Mouse (Mus musculus) ES-Bruce4 (cell line): ENCODE measurements around the gene Ankrd13b. TPM values are rescaled to one million over a fixed set of nuclear protein-coding genes. Genes with fewer than 3 reads are reported as not detected.
A peak's percentile ranks its signal among the peaks of the same experiment; 100 is the strongest.

Source experiments
- H3K27ac ChIP-seq: 2 replicates; pipeline ENCODE4 v1.5.1; 2012; ENCODE audit warnings: low read length, inconsistent platforms; ENCODE audit not compliant: insufficient read depth
- H3K27me3 ChIP-seq: 2 replicates; pipeline ENCODE4 v1.6.1; 2012; ENCODE audit warnings: mild to moderate bottlenecking, low read length, inconsistent platforms; ENCODE audit not compliant: control insufficient read depth, poor library complexity, insufficient read depth, severe bottlenecking
- H3K36me3 ChIP-seq: 2 replicates; pipeline ENCODE4 v1.6.1; 2012; ENCODE audit warnings: inconsistent platforms, mild to moderate bottlenecking, low read length, moderate library complexity; ENCODE audit not compliant: control insufficient read depth, poor library complexity, insufficient read depth, severe bottlenecking
- H3K4me1 ChIP-seq: one replicate; pipeline ENCODE4 v1.8.1; 2011; ENCODE audit warnings: low read length; ENCODE audit not compliant: control insufficient read depth, insufficient read depth
- H3K4me3 ChIP-seq: 2 replicates; pipeline ENCODE4 v1.5.1; 2011; ENCODE audit warnings: low read depth, mild to moderate bottlenecking, low read length
- H3K9ac ChIP-seq: 2 replicates; pipeline ENCODE4 v1.6.1; 2012; ENCODE audit warnings: low read depth, mild to moderate bottlenecking, inconsistent platforms; ENCODE audit not compliant: poor library complexity, severe bottlenecking
- H3K9me3 ChIP-seq: replicated peaks from 2 replicates; pipeline ENCODE4 v1.6.1; 2012; ENCODE audit warnings: mild to moderate bottlenecking, low read length, inconsistent platforms; ENCODE audit not compliant: control insufficient read depth, poor library complexity, insufficient read depth, severe bottlenecking
- CTCF ChIP-seq: IDR thresholded peaks from one replicate; pipeline ENCODE4 v1.8.1; 2011; ENCODE audit warnings: low read depth, low read length
- EP300 ChIP-seq: IDR thresholded peaks from 2 replicates; pipeline ENCODE4 v1.6.1; 2011; ENCODE audit warnings: low read depth, low read length; ENCODE audit not compliant: insufficient read depth
- POLR2A ChIP-seq: IDR thresholded peaks from one replicate; pipeline ENCODE4 v1.8.1; 2011; ENCODE audit warnings: low read length; ENCODE audit not compliant: insufficient read depth
- polyA plus RNA-seq: library from polyadenylated mRNA; stranded (reverse); fragments of >200 nt; gene quantifications from 2 replicates; pipeline ENCODE4 v1.2.4, GENCODE M21; 2011; ENCODE audit warnings: low read depth; ENCODE audit not compliant: missing spikeins, insufficient read depth, insufficient read length

Gene Ankrd13b
- polyA plus RNA-seq, 1 experiment, result 3.6 TPM

DNA sequence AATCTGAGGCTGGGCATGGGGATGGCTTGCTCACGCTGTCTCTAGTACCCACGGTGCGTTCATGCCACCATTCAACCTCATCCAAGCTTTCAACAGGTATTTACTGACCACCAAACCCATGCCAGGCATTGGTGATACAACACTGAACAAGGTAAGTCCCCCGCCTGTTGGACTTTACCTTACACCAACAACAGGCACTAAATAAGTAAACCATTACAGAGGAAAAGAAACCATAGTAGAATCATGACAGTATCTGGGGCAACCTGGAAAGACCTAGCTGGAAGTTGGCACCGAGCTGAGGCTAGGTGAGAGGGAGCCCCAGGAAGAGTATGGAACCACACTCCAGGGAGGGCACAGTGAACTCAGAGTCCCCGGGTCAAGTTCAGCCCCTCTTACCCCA lies 12.6 kb downstream of the Ankrd13b start:
- H3K27me3 ChIP-seq, result no peaks in the 10 kb centered on the region
- H3K4me1 ChIP-seq, result no peaks in the 10 kb centered on the region
- no peaks in the 10 kb centered on the region for H3K36me3 ChIP-seq
- TF ChIP-seq EP300 (no peak), CTCF (no peak), POLR2A (no peak)
- no peak overlapping the region for H3K9ac ChIP-seq
- no peaks in the 10 kb centered on the region for H3K9me3 ChIP-seq
- H3K27ac ChIP-seq, result no peak overlapping the region
- H3K4me3 ChIP-seq, result no peak overlapping the region

DNA sequence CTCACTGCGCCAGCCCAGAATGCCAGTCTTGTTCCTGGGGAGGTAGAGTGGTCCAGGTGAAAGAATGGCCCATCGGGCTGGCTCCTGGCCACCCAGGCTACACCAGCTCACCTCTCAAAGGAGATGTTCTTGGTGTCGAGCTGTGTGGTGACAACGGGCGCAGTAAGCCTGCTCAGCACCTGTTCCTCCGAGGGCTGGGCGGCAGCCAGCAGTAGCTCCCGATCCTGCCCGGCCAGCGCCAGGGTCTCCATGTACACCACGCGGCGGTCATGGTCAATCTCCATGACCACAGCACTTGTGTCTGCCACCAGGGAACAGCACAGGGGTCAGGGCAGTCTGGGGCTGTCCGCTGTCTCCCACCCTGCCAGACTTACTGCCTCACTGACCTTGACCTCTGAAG lies 13.3 kb downstream of the Ankrd13b start:
- no peaks in the 10 kb centered on the region for H3K36me3 ChIP-seq
- H3K4me3 ChIP-seq, result no peak overlapping the region
- H3K27me3 ChIP-seq, result no peaks in the 10 kb centered on the region
- H3K9ac ChIP-seq, result no peak overlapping the region
- TF ChIP-seq EP300, result no peak
- TF ChIP-seq CTCF, result no peak
- TF ChIP-seq POLR2A, result no peak
- no peaks in the 10 kb centered on the region for H3K9me3 ChIP-seq
- H3K27ac ChIP-seq, result no peak overlapping the region
- no peaks in the 10 kb centered on the region for H3K4me1 ChIP-seq

DNA sequence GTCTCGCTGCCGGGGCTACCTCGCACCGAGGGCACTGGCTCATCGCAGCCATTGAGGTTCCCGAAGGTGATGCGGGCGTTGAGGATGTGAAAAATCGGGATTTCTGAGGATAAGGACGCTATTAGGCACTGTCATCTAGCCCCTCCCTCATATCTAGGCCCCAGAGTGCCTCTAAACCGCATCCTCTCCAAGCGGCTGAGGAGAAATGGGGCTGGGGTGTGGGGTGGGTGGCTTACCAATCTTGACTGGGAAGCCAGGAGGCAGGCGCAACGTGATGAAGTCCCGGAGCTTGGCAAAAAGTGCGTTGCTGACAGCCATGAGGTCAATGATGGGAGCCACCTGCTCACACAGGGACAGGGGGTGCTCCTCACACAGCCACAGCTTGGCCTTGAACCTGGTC lies 16.7 kb downstream of the Ankrd13b start:
- TF ChIP-seq CTCF (no peak), EP300 (no peak), POLR2A (no peak)
- H3K36me3 ChIP-seq, result no peaks in the 10 kb centered on the region
- H3K27me3 ChIP-seq, result no peaks in the 10 kb centered on the region
- no peak overlapping the region for H3K9ac ChIP-seq
- no peaks in the 10 kb centered on the region for H3K4me1 ChIP-seq
- H3K27ac ChIP-seq, result no peak overlapping the region
- no peak overlapping the region for H3K4me3 ChIP-seq
- no peaks in the 10 kb centered on the region for H3K9me3 ChIP-seq

DNA sequence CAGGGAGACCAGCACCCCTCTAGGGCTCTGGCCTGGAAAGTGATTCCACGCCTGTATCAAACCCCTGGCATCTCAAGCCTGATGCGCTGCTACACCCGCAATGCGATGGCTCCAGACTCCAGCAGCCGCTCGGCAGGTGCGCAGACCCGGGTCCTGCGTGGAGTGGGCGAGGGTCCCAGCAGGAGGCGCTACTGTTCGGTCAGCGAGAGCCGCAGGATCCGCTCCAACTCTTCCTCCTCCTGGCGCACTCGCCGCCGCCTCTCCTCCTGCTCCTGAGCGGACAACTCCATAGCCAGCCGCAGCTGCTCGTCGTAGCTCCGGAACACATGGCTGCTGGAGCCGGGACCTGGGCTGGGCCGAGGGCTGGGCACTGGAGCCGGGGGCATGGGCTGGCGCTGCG lies 18.1 kb downstream of the Ankrd13b start:
- no peaks in the 10 kb centered on the region for H3K9me3 ChIP-seq
- H3K36me3 ChIP-seq, result no peaks in the 10 kb centered on the region
- H3K4me3 ChIP-seq, result peak overlapping the region; percentile 44
- H3K4me1 ChIP-seq, result no peaks in the 10 kb centered on the region
- no peak overlapping the region for H3K27ac ChIP-seq
- peak; percentile 40 for TF ChIP-seq CTCF
- TF ChIP-seq POLR2A, result no peak
- 0 out of 2 replicates have a peak, but pooled peaks have one; percentile 4 for TF ChIP-seq EP300
- no peaks in the 10 kb centered on the region for H3K27me3 ChIP-seq
- H3K9ac ChIP-seq, result peak overlapping the region; percentile 24; the same call in 1 of the 2 replicates

DNA sequence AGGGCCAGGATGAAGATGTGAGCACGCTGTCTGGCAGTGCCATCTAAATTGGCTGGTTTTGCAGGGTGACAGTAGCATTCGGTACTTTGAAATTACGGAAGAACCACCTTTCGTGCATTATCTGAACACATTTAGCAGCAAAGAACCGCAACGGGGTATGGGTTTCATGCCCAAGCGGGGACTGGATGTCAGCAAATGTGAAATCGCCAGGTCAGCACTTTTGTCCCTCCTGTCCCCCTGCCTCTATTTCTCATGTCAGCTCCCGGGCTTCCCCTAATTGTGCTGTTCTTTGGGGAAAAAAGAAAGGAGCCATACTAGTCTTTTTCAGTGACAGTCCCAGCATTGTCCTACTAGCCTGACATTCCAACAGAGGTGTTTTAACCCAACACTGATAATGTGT lies 21.1 kb downstream of the Ankrd13b start:
- TF ChIP-seq CTCF (no peak), POLR2A (no peak), EP300 (no peak)
- H3K27me3 ChIP-seq, result no peaks in the 10 kb centered on the region
- no peak overlapping the region for H3K9ac ChIP-seq
- H3K36me3 ChIP-seq, result no peaks in the 10 kb centered on the region
- no peaks in the 10 kb centered on the region for H3K4me1 ChIP-seq
- no peaks in the 10 kb centered on the region for H3K9me3 ChIP-seq
- no peak overlapping the region for H3K27ac ChIP-seq
- H3K4me3 ChIP-seq, result no peak overlapping the region

DNA sequence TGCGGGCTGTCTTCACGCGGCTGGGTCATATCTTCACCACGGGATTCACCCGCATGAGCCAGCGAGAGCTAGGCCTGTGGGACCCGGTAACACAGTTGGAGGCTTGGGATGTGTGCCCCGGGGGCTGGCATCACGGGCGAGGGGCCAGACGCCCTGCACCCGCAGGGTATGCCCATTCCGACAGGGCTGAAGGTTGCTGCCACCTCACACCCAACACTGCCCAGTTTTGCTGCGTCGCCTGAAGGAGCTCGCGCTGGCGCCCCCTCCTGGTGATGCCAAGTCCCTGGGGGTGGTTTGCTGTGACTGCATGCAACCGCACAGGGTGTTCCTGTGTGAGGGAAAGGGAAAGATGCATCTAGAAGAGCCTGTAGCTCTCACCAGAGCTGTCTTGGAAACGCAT lies 21.7 kb downstream of the Ankrd13b start:
- TF ChIP-seq CTCF (peak; percentile 88), POLR2A (no peak), EP300 (no peak)
- no peaks in the 10 kb centered on the region for H3K9me3 ChIP-seq
- no peaks in the 10 kb centered on the region for H3K36me3 ChIP-seq
- H3K27me3 ChIP-seq, result 0 out of 2 replicates have a peak, but pooled peaks cover 3% of the 10 kb centered on the region
- H3K9ac ChIP-seq, result peak overlapping the region; percentile 24
- peak overlapping the region; percentile 32 for H3K4me3 ChIP-seq
- H3K27ac ChIP-seq, result no peak overlapping the region
- no peaks in the 10 kb centered on the region for H3K4me1 ChIP-seq
